Mouse (Mus musculus): ENCODE data around the gene Lemd1.

The Lemd1 gene

DNA sequence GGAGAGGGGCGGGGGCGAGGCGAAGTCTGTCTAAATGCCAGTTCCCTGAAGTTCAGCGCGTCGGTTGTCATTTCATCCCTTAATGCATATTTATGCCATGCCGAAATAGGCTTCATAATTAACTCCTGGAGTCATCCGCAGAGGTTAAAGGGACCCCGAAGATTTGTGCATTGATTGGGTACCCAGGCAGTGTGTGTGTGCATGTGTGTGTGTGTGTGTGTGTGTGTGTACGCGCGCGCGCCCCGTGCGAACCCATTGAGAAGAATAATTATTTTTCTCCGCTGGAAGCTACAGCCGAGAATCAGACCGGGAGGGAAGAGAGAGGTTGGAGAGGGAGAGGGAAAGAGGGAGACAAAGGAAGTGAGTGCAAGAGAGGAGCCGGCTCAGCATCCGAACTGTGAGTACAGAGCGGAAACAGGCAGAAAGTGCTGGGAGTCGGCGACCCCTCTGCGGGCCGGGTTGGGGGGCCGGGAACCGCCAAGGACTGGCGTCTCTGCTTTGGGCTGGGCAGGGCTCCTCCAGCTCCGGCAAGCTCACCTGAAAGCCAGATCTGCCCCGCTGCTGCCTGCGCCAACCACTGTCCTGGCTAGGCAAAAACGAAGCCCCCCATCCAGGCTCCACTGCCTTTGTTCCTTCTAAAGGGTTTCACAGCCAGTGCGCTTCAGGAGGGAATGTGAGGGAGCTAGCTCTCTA is at the start of gene Lemd1, which contains the start of gene AC124108.1:
Lemd1 (plus strand) TSS at position 339 of the 693 bp plus-strand sequence.
AC124108.1 (plus strand) TSS at position 365 of the 693 bp plus-strand sequence.
- DNase-seq (ENCODE audit: low read depth, low spot score), result no peak

DNA sequence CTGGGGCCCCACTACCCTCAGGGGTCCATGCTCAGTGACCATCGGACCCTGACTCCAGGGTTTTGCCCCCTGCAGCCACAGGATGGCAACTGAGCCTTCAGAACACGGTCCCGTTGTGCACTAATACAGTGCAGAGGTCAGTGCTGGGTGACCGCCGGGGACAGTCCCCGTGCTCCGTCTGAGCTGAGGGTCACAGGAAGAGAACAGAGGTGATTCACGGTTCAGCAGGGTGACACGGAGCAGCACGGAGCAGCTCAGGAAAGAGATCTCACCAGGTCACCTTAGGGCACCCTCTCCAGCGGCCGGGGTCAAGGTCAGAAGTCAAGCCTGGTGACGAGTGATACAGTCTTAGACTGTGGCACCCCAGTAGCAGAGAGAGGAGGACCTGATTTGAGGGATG is 49.5 kb upstream of the Lemd1 start:
- no peak for DNase-seq (ENCODE audit: low read depth, low spot score)

DNA sequence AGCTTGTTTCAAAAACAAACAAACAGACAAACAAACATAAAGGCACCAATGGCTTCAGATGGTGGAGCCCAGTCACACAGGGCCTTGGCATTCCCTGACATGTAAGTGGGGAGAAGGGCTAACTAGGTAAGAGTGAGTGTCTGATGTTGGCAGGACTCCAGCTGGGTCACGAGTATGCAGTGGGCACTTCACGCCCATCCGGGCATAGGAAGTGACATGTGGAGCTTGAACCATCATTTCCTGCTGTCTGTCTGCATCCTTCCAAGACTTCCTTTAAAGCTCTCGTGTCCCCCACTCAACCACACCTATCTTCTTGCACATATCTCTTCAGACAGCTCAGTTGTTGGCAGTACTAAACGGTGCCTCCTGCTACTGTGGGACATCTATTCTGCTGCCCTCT is 48.2 kb upstream of the Lemd1 start:
- DNase-seq (ENCODE audit: low read depth, low spot score), result no peak

DNA sequence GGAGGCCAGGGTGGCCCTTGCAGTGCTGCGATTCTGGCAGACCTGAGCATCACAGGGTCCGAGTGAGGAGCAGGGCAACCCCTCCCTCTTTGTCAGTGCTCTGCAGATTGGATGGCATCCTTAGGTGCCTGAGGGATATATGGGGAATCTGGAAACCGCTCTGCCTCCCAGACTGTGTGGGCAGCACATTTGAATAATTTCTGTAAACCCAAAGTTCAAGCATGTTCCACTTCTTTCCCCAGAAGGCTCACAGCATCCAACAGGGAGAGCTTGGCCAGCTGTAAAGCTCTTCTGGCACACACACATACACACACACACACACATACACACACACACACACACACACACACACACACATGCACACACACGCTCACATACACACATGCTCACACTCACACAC is 47.5 kb upstream of the Lemd1 start:
- DNase-seq (ENCODE audit: low read depth, low spot score), result no peak

DNA sequence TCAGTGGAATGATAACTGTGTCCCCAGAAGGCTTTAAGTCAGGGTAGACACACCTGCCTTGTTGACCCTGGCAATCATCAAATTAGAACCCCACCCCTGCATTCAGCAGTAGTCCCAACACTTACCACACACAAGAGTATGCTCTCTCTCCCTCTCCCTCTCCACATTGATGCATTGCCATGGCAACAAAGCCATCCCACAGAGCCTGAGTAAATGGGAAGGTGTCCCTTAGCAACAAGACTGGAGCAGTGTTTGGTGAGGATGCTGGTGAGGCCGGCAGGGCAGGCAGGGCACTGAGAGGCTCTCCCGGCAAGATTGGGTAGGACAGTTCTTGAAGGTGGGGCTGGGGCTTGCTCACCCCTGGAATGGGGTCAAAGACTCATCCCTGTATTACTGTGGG is 47.0 kb upstream of the Lemd1 start:
- DNase-seq (ENCODE audit: low read depth, low spot score), result no peak

DNA sequence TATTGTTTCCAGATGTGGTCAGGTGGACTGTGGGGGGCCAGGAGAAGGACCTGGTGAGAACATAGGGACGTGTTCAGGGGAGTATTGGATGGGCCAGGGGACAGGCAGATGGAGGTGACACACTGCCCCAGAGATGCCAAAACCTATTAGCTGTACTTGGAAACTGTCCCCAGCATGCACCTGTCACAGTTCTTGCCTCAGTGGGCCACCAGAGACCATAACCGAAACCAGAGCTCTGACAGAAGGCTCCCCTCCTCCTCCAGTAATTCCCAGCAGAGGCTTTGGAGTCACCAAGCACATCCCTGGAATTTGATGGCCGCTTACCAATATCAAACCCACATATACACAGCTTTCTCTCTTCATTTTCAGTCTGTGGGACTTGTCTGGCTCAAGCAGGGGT is 46.4 kb upstream of the Lemd1 start:
- DNase-seq (ENCODE audit: low read depth, low spot score), result no peak

DNA sequence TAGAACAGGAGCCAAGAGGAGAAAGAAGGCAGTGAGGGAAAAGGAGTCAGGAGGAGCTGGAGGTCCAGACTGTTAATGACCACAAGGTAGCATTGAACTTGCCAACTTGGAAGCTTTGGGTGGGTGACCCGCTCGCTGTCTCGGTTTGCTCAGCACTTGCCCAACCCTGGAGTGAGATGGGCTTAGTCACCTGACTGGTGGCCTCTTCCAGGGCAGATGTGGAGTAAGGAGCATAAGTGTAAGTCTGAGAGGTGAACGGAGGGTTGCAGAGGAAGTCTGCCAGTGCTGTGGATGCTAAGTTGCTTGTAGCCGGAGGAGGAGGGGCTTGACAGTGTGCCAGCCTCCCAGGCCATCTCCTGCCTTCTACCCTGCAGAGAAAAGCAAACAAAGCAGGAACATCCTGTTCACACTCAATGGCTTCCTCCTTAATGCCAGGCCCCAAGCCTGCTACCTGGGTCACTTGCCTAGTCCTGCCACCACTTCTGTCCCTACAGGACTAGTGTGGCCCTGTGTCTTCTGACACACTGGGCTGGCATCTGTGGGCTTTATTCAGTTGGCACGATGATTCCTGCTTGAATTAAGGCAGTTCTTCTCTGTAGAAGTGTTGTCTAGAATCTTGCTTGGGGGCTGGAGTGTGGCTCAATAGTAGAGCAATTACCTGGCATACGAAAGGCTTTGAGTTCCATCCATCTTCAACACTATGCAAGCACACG is 45.1 kb upstream of the Lemd1 start:
- no peak for DNase-seq (ENCODE audit: low read depth, low spot score)

DNA sequence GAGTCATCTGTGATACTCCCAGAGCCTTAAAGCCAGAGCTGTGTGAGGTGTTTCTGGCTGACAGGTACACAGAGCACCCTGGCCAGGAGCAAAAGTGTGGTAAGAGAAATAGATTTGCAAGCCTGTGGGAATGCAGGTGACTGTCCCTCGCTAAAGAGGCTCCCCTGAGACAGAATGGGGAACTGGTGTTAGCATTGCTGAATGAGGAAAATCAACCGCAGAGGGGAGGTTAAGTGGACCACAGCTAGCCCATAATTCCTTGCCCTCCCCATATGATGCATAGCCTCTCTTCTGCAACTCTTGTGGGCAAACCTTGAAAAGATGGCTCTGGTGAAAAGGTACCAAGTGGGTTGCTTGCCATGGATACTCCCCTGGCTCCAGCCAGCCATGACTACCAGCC is 41.8 kb upstream of the Lemd1 start:
- no peak for DNase-seq (ENCODE audit: low read depth, low spot score)

DNA sequence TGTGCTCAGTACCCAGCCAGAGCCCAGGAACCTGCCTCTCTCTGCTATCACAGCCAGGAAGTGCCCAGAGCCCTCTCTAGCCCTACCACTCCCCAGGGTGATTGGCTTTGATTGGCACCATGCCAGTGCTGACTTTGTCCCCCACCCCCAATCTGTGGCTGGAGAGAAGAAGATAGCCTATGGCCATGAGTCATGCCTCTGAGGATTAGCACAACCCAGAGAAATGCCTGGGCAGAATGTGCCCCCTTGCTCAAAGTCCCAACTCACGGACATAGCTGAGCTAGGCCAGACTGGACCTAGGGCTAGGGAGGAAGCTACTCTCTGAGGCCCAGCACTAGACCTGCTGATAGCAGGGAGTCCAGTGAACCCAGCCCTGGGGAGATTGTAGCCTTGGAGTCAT is 41.1 kb upstream of the Lemd1 start:
- DNase-seq (ENCODE audit: low read depth, low spot score), result no peak

DNA sequence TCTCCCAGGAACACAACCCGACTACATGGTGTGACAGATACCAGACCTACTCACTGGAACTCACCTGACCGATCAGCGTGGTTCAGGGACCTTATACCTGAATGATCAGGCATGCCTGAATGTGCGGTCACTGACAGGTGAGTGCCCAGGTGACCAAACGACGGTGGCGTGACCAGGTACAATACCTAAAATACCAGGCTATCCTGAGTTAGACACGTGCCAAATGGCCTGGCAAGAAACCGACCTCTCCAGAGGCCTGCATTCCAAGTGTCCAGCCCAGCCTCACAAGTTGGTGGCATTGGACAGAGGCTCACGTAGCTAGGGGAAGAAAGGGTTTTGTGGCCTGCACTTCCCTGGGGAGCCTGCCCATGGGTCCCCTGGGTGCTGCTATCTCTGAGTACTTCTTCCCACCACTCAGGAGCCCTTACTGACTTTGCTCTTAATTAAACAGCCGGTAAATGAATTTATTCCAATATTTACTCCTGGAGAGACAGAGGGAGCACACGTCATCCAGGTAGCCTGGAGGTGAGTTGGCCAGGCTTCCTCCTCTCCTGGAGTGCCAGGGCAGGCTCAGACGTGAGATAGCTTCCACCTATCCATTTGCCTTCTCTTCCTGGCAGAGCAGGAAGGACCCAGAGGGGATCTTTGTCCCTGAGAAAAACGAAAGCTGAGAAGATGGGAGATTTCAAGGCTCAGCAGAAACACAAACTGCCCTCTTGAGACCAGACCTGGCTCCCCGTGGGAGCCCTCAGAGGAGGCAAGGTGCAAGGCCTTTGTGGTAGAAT is 40.2 kb upstream of the Lemd1 start:
- DNase-seq (ENCODE audit: low read depth, low spot score), result no peak

DNA sequence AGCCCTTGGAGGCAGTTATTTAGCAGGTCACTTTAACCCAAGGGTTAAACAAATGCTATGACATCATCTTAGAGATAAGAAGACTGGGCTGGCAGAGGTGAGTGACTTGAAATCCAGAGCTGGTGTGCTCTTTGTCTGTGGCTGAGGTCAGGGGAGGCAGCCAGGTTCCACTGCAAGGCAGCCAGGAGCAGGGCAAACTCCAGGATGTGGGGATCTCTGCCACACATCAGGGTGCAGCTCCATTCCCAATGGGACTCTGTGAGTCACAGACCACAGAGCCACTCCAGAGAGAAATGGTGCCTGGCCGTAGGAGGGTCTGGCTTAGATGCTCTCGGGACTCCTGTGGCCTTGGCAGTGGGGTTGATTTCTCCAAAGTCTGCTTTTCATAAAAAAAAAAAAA is 39.3 kb upstream of the Lemd1 start:
- no peak for DNase-seq (ENCODE audit: low read depth, low spot score)

DNA sequence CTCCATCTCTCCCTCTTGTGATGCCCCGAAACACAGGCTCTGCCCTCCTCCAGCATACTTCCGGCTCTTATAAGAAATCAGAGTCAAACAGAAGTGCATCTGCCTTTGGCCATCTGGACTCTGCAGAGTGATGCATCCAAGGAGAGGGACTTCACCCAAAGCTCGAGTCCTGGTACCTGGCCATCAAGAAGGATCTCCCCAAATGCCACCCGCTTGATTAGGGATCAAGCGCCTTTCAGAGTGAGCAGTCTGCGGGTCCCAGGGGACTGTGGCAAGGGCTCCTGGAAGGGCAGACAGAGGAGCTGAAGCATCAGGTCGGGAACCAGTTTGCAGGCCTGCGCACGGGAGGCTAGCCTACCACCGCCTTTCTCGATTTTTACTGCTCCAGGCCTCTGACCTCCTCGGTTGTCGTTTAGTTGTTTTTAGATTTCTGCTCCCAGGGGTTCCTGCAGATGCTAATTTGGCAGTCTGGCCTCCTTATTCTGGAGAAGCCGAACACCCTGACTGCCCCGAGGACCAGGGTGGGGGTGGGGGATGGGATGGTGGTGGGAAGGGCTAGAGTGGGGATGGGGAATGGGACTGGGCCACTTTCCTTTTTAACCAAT is 38.0 kb upstream of the Lemd1 start:
- no peak for DNase-seq (ENCODE audit: low read depth, low spot score)

DNA sequence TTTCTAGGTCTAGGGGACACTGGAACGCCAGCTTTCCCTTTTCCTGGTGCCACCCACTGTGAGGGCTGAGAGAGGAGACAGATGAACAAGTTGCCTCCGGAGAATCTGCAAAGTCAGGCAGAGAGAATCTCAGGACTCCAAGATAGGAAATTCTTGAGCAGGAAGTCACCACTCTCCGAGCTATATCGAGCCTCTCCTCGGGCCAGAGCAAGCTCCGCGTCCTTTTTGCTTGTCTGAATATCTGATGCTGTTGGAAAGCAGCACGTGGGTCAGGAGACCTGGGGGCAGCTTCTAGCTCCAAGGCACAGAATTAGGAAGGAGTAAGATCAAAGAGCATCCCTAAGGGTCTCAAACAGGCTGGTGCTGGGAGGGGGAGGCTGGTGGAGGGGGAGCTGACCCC is 37.5 kb upstream of the Lemd1 start:
- no peak for DNase-seq (ENCODE audit: low read depth, low spot score)

DNA sequence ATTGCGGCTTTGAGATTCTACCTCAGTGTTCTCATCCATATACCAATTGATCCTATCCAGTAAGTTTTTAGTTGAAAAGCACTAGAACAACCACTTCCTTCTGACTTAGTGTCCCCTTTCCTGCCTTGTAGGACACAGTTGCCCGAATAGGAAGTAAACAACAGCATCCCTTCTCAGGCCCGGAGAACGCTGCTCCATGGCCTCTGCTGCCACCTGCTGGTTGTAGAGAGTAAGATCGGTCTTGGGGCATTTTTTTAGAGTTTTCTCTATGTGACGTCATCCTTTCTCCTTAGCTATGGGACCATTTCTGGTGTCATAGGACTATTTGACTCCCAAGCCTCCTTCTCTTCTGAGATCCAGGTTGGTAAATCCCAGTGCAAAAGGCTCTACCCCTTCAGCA is 35.5 kb upstream of the Lemd1 start:
- peak; percentile 85 for DNase-seq (ENCODE audit: low read depth, low spot score)

DNA sequence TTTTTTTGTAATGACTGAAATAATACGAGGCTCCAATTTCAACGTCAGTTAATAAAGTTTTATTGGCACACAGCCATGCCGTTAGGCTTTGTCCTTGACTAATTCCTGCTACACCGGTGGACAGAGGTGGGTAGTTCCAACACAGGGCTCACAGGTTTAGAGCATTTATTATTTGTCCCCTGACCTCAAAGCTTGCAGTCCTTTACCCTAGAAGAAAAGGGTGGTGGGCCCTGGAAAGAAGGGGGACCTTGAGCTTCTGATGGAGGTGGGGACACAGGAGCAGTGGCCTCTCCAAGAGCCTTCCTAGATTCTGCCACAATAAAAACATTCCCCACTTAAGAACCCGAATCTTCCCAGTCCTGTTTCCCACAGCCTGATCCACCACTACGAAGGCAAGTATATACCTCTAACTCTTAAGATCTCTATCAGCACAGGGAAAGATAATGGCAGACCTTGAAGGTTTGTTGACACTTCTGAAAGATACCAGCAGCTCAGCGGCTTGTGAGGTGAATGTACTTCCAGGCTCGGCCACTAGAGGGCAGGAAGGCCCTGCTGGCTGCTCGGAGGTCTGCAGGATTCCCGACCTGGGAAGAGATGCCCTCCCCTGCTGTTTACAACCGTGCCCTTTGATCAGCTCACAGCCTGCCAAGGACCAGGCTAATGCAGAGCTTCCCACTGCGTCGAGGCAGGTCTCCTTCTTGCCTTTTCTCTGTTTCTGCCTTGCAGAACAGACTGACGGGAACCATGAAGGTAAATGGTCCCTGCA is 34.0 kb upstream of the Lemd1 start:
- peak; percentile 71 for DNase-seq (ENCODE audit: low read depth, low spot score)

DNA sequence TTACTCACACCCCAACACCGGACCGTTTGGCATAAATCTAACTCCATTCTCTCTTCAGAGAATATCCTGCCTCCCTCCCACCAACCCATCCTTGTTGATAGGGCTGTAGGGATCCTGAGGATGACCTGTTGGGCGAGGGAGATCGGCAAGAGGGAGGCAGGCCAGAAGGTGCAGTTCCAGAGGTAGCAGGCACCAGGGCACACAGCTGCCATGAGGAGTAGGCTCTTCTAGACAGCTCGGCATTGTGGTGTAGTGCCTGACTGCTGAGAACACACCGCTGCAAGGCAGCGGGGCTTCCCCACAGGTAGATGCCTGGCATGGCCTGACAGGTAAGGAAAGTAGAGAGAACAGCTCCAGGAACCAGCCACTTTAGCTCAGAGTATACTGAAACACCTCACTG is 33.4 kb upstream of the Lemd1 start:
- no peak for DNase-seq (ENCODE audit: low read depth, low spot score)

DNA sequence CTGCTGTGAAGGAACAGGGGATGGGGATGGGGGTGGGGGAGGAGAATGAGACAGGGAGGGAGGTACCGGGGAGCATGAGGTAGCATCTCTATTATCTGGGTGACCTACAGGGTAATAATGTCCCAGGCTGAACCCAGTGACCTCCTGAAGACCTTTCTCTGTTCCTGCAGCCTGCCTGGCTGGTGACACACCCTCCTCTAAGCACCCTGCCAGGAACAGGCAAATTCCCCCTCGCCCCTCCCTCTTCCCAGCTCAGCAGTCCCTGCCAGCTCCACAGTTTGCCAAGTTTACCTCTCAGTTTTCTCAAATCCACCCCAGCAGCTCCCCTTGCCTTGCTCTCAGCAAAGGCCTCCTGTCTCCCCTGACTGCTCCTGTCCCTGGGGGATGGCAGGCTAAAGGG is 32.5 kb upstream of the Lemd1 start:
- no peak for DNase-seq (ENCODE audit: low read depth, low spot score)

DNA sequence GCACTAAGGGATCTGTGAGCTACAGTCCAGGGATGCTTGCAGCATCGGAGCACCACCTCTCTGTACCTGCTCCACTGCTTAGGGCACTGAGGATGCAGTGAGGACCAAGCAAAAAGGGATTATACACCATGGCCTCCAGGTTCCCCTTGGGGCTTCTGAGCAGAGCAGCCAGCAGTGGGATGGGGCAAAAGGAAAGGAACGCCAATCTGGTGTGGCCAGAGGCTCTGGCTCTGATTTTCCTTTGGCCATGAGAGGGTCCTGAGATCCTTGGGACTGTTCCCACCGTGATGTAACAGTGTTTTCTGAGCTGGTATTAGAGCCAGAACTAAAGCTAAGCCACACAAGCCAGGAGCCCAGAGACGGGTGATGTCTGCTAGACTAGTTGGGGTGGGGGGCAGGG is 31.6 kb upstream of the Lemd1 start:
- DNase-seq (ENCODE audit: low read depth, low spot score), result no peak

DNA sequence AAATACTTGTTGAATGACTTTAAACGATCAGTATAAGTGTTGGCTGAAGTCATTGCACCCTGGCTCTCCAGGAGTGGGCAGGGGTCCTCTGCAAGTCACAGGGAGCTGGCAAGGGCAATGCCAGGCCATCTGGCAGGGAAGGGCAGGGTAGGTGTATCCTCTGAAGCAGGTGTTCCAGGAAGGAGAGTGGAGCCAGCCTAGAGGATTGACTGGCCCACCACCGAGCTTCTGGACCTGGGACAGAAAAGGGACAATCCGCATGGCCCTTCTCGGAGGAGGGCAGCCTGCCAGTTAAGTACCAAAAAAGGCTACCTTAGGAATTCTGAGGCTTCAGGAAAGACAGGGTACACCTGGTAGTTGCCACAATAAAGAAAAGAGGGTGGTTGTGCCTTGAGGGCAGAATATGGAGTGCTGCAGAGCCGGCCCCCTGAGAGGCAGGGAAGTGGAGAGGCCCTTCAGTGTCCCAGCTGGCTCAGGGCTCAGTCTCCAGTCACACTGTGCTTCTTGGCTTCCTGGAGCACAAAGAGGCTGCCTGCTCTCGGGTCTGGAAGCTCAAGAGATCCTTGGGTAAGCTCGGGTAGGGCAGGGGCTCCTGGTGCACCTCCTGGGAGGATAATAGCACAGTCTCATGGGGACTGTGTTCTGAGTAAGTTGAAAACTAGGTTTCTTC is 29.9 kb upstream of the Lemd1 start:
- no peak for DNase-seq (ENCODE audit: low read depth, low spot score)

DNA sequence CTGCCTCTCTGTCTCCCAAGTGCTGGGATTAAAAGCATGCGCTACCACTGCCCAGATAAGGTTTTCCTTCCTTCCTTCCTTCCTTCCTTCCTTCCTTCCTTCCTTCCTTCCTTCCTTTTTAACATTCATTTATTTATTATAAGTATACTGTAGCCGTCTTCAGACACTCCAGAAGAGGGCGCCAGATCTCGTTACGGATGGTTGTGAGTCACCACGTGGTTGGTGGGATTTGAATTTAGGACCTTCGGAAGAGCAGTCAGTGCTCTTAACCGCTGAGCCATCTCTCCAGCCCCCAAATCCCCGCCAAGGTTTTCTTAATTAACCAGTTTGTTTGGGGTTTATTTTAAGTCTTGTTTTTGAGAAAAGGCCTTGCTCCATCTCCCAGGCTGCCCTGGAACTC is 28.6 kb upstream of the Lemd1 start:
- peak; percentile 23 for DNase-seq (ENCODE audit: low read depth, low spot score)

Data from A20 (cell line).